ENCODE assay signal across 11 mouse cellular contexts in the genomic region with DNA sequence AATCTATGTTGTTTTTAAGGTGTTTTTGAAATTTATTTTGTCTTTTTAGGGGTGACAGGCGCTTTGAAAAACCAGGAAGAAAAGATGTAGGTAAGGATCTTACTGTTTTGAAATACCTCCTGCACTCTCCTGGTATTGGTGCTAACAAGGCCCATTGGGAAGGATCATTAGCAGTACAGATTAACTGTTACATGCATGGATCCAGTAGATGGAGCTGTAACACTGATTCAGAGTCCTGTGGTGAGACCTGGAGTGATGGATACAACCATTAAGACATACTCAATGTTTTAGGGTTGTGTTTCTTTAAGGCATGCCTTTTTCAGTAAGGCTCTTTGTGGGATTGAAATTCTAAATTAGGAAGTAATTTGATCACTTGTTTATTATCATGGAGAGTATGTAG. TPM values are rescaled to one million over a fixed set of nuclear protein-coding genes. Genes with fewer than 3 reads are reported as not detected.
DNase-seq lines count a peak whose midpoint lies in the region; ATAC-seq and TF ChIP-seq lines count a peak whose summit lies in the region.
"Had no signal": no experiment of that assay in that cellular context is flagged by ENCODE, and none has a peak within 500 bp of the region (broad histone marks: within the 10 kb centered on the region; RNA-seq: fewer than 3 reads in every experiment).

No protein-coding gene starts in this region.

- ATAC-seq in embryonic facial prominence, embryonic 11.5 days (replicated peaks; ENCODE audit: insufficient number of reproducible peaks, low FRiP score, low TSS enrichment, low read depth) = no peak
- ATAC-seq in liver, embryonic 12.5 days = no peak
- ATAC-seq in inflammation-experienced regulatory T-cells, adult 6 months = no peak
- ATAC-seq: midbrain, embryonic 15.5 days had no signal

- H3K27ac ChIP-seq in embryonic facial prominence, embryonic 11.5 days (replicated peaks; ENCODE audit: low read depth, low read length) = no peak overlapping the region
- H3K27ac ChIP-seq in embryonic facial prominence, embryonic 10.5 days (replicated peaks) = no peak overlapping the region
- no peak overlapping the region for H3K27ac ChIP-seq in liver, adult 2 months (replicated peaks; ENCODE audit: insufficient read depth, low read depth, low read length)
- no peak overlapping the region for H3K27ac ChIP-seq in liver, embryonic 12.5 days
- H3K27ac ChIP-seq: limb, embryonic 12.5 days; midbrain, embryonic 15.5 days had no signal

- 89% methylated on average over 1 of the region's 1 CpGs for WGBS in embryonic facial prominence, embryonic 11.5 days
- 89% methylated on average over 1 of the region's 1 CpGs for WGBS in embryonic facial prominence, embryonic 10.5 days
- 100% methylated on average over 1 of the region's 1 CpGs for WGBS in liver, adult 2 months
- 86% methylated on average over 1 of the region's 1 CpGs for WGBS in liver, embryonic 12.5 days (ENCODE audit: insufficient replicate concordance)

- no peaks in the 10 kb centered on the region for H3K4me1 ChIP-seq in embryonic facial prominence, embryonic 11.5 days (ENCODE audit: control insufficient read depth, insufficient read depth, low read length)
- no peaks in the 10 kb centered on the region for H3K4me1 ChIP-seq in embryonic facial prominence, embryonic 10.5 days
- H3K4me1 ChIP-seq in liver, adult 2 months (ENCODE audit: control insufficient read depth, insufficient read depth, low read length) = no peaks in the 10 kb centered on the region
- H3K4me1 ChIP-seq in liver, embryonic 12.5 days = peaks cover 4% of the 10 kb centered on the region; the same call in 1 of the 2 replicates
- H3K4me1 ChIP-seq: limb, embryonic 12.5 days; midbrain, embryonic 15.5 days had no signal

- TF ChIP-seq POLR2A in liver, adult 2 months (IDR thresholded peaks at IDR 0.05; ENCODE audit: extremely low read depth, insufficient read depth, low read length) = no peak

- no peak overlapping the region for H3K9ac ChIP-seq in embryonic facial prominence, embryonic 11.5 days (replicated peaks; ENCODE audit: low read length)
- no peak overlapping the region for H3K9ac ChIP-seq in liver, adult 2 months (ENCODE audit: low read depth, low read length)
- H3K9ac ChIP-seq in liver, embryonic 12.5 days = no peak overlapping the region
- H3K9ac ChIP-seq: limb, embryonic 12.5 days; midbrain, embryonic 15.5 days had no signal

- no peaks in the 10 kb centered on the region for H3K9me3 ChIP-seq in embryonic facial prominence, embryonic 11.5 days (replicated peaks; ENCODE audit: control insufficient read depth, low read length)
- H3K9me3 ChIP-seq in embryonic facial prominence, embryonic 10.5 days = no peaks in the 10 kb centered on the region
- H3K9me3 ChIP-seq in liver, embryonic 12.5 days (replicated peaks) = no peaks in the 10 kb centered on the region
- H3K9me3 ChIP-seq: limb, embryonic 12.5 days; midbrain, embryonic 15.5 days had no signal

- TF ChIP-seq CTCF in liver, adult 2 months (IDR thresholded peaks at IDR 0.05; ENCODE audit: low read depth, low read length) = no peak

- peak; percentile 10 for DNase-seq in embryonic facial prominence, embryonic 11.5 days (ENCODE audit: low spot score)
- no peak for DNase-seq in embryonic facial prominence, embryonic 10.5 days (ENCODE audit: low spot score)
- peak; percentile 31 for DNase-seq in liver, adult 2 months (ENCODE audit: extremely low read depth, low read depth, low spot score)
- DNase-seq in ZHBTc4 (ENCODE audit: low read depth, low spot score) = peak; percentile 47
- peak; percentile 52 for DNase-seq in naive thymus-derived CD4-positive, alpha-beta T cell, adult 2 months (ENCODE audit: low read depth)
- DNase-seq in testis, postnatal 14 days (ENCODE audit: low spot score) = no peak

- H3K79me2 ChIP-seq in liver, adult 2 months (ENCODE audit: control insufficient read depth, insufficient read depth, low read length) = no peaks in the 10 kb centered on the region; the same call in 1 of the 2 replicates

- H3K4me2 ChIP-seq in embryonic facial prominence, embryonic 11.5 days (ENCODE audit: low read depth, low read length) = no peak overlapping the region
- no peak overlapping the region for H3K4me2 ChIP-seq in liver, embryonic 12.5 days
- H3K4me2 ChIP-seq: limb, embryonic 12.5 days; midbrain, embryonic 15.5 days had no signal

- no peak overlapping the region for H3K4me3 ChIP-seq in embryonic facial prominence, embryonic 11.5 days (ENCODE audit: low read depth, low read length)
- H3K4me3 ChIP-seq in embryonic facial prominence, embryonic 10.5 days = no peak overlapping the region
- no peak overlapping the region for H3K4me3 ChIP-seq in liver, adult 2 months (ENCODE audit: insufficient read depth, low read depth, low read length)
- H3K4me3 ChIP-seq in liver, embryonic 12.5 days = no peak overlapping the region
- H3K4me3 ChIP-seq: limb, embryonic 12.5 days; midbrain, embryonic 15.5 days had no signal

- no peaks in the 10 kb centered on the region for H3K27me3 ChIP-seq in embryonic facial prominence, embryonic 11.5 days (ENCODE audit: control insufficient read depth, insufficient read depth, low read length)
- H3K27me3 ChIP-seq in embryonic facial prominence, embryonic 10.5 days (replicated peaks; ENCODE audit: low read depth, poor library complexity, severe bottlenecking) = no peaks in the 10 kb centered on the region
- no peaks in the 10 kb centered on the region for H3K27me3 ChIP-seq in liver, adult 2 months (ENCODE audit: control insufficient read depth, insufficient read depth, low read length)
- H3K27me3 ChIP-seq in liver, embryonic 12.5 days (replicated peaks) = no peaks in the 10 kb centered on the region
- H3K27me3 ChIP-seq: limb, embryonic 12.5 days; midbrain, embryonic 15.5 days had no signal

- no peaks in the 10 kb centered on the region; the same call in 1 of the 2 replicates for H3K36me3 ChIP-seq in embryonic facial prominence, embryonic 11.5 days (replicated peaks; ENCODE audit: control insufficient read depth, insufficient read depth, low read depth, low read length)
- H3K36me3 ChIP-seq in embryonic facial prominence, embryonic 10.5 days (replicated peaks) = peaks cover 40% of the 10 kb centered on the region
- peaks cover 33% of the 10 kb centered on the region for H3K36me3 ChIP-seq in liver, adult 2 months (ENCODE audit: control insufficient read depth, insufficient read depth, low read length)
- peaks cover 51% of the 10 kb centered on the region for H3K36me3 ChIP-seq in liver, embryonic 12.5 days

RNA-seq across cellular contexts. Expression of gene Kcnj13, which starts 14.6 kb away (rescaled TPM):
- 0.25 and 0.99 TPM in 2 replicates for polyA plus RNA-seq in embryonic facial prominence, embryonic 11.5 days (2014; fragmentation: Nextera tagmentation; extraction: Ambion mirVana)
- 1.4 and 1.8 TPM in 2 replicates for polyA plus RNA-seq in embryonic facial prominence, embryonic 10.5 days (2016; fragmentation: Nextera tagmentation; extraction: Ambion mirVana)
- not detected in 2 replicates for total RNA-seq in liver, adult 2 months (2014; rRNA removed)
- not detected in 2 replicates for polyA plus RNA-seq in liver, adult 2 months (2012; rRNA removed)
- 0.43 and 0.79 TPM in 2 replicates for polyA plus RNA-seq in liver, embryonic 12.5 days (2016; fragmentation: Nextera tagmentation; extraction: Ambion mirVana)
- polyA plus RNA-seq in inflammation-experienced regulatory T-cells, adult 6 months (2017; shearing (Covaris generic)) = 1 to 10 TPM in 2 of 3 experiments, not detected in 1; 1.1 to 1.8 TPM
- total RNA-seq: adrenal gland, postnatal 4 days had no signal

RNA-seq across cellular contexts. Expression of gene Gigyf2, which starts 53.1 kb away (rescaled TPM):
- 49.1 and 49.4 TPM in 2 replicates for polyA plus RNA-seq in embryonic facial prominence, embryonic 11.5 days (2014; fragmentation: Nextera tagmentation; extraction: Ambion mirVana)
- polyA plus RNA-seq in embryonic facial prominence, embryonic 10.5 days (2016; fragmentation: Nextera tagmentation; extraction: Ambion mirVana) = 49.7 and 55.2 TPM in 2 replicates
- total RNA-seq in liver, adult 2 months (2014; rRNA removed) = 39.2 and 39.7 TPM in 2 replicates
- 15.8 and 21.1 TPM in 2 replicates for polyA plus RNA-seq in liver, adult 2 months (2012; rRNA removed)
- polyA plus RNA-seq in liver, embryonic 12.5 days (2016; fragmentation: Nextera tagmentation; extraction: Ambion mirVana) = 25.4 and 27.8 TPM in 2 replicates
- polyA plus RNA-seq in inflammation-experienced regulatory T-cells, adult 6 months (2017; shearing (Covaris generic)) = 10 to 100 TPM; 44.7 to 78.2 (median 51.4) TPM

Comparison
In these comparisons a context has a peak if more than half of its experiments do, and no peak if none do; other contexts are left out.
1. DNase-seq: peak in embryonic facial prominence, embryonic 11.5 days (single experiment), liver, adult 2 months (single experiment), ZHBTc4 (single experiment) and naive thymus-derived CD4-positive, alpha-beta T cell, adult 2 months (single experiment); none in embryonic facial prominence, embryonic 10.5 days (single experiment) and testis, postnatal 14 days (single experiment).